Mouse (Mus musculus) megakaryocyte, embryonic 14.5 days (primary cell): ENCODE data around the gene Casp7.

Experiments
- FLI1 ChIP-seq: IDR thresholded peaks from 2 replicates; pipeline ENCODE4 v1.6.1; 2012; ENCODE audit warnings: low read length, inconsistent platforms, mixed read lengths
- GATA1 ChIP-seq: IDR thresholded peaks from 3 replicates; pipeline ENCODE4 v1.6.1; 2012; ENCODE audit warnings: mixed read lengths, low read length, inconsistent platforms, borderline replicate concordance

DNA sequence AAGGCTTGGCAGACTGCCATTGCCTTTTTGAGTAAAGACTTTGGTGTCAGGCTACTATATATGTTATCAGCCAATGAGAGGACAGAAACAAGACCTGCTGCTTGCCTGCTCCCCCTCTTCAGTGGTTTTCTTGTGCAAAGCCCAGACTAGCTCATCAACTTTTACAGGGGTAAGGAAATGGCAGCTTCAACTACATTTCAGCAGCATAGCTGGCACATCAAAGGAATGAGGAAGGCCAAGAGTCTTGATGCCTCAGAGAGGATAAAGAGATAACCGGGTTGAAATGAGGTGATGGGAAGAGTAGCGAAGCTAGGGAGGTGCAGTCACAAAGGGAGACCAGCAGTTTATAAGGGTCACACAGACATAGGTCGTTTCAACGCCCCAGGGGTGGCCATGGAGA is 60.6 kb downstream of the Casp7 start:
- TF ChIP-seq GATA1 (no peak), FLI1 (no peak)
